Mouse (Mus musculus) small intestine, adult 2 months (tissue): ENCODE data around the gene Fbn1. TPM values are rescaled to one million over a fixed set of nuclear protein-coding genes. Genes with fewer than 3 reads are reported as not detected.

Experiments used
- H3K27ac ChIP-seq: fragments of 200-500 bp; 2 replicates; pipeline ENCODE4 v1.5.1; 2012; ENCODE audit warnings: low read depth, low read length, control low read depth, inconsistent platforms; ENCODE audit not compliant: insufficient read depth
- H3K27me3 ChIP-seq: fragments of 200-500 bp; 2 replicates; pipeline ENCODE4 v1.6.1; 2012; ENCODE audit warnings: mild to moderate bottlenecking, moderate library complexity, low read length, inconsistent platforms; ENCODE audit not compliant: control insufficient read depth, insufficient read depth
- H3K36me3 ChIP-seq: fragments of 200-500 bp; 2 replicates; pipeline ENCODE4 v1.6.1; 2012; ENCODE audit warnings: mild to moderate bottlenecking, low read length, control low read depth, inconsistent platforms; ENCODE audit not compliant: control insufficient read depth, insufficient read depth
- H3K4me1 ChIP-seq: fragments of 200-500 bp; 2 replicates; pipeline ENCODE4 v1.6.1; 2012; ENCODE audit warnings: low read length, inconsistent platforms, mixed read lengths; ENCODE audit not compliant: control insufficient read depth, insufficient read depth, insufficient read length
- H3K4me3 ChIP-seq: fragments of 200-500 bp; 2 replicates; pipeline ENCODE4 v1.5.1; 2012; ENCODE audit warnings: low read depth, mild to moderate bottlenecking, control low read depth, inconsistent platforms, low read length, moderate library complexity
- CTCF ChIP-seq: fragments of 200-500 bp; IDR thresholded peaks from 2 replicates; pipeline ENCODE4 v1.5.1; 2012; ENCODE audit warnings: low read depth, mild to moderate bottlenecking, control low read depth, inconsistent platforms, low read length, moderate library complexity, mixed read lengths; ENCODE audit not compliant: insufficient replicate concordance, insufficient read length; ENCODE audit errors: extremely low read depth
- POLR2A ChIP-seq: fragments of 200-500 bp; IDR thresholded peaks from 2 replicates; pipeline ENCODE4 v1.6.1; 2012; ENCODE audit warnings: low read depth, mild to moderate bottlenecking, control low read depth, inconsistent platforms, low read length, moderate library complexity
- WGBS: fragments of 180-500 bp; shearing (Covaris S2); methylation state at CpG from one replicate; pipeline ENCODE4 v1.1.7; 2018; 5-methylcytosine and 5-hydroxymethylcytosine counted together
- polyA plus RNA-seq: library from polyadenylated mRNA; depleted of rRNA; stranded (reverse); fragments of >200 nt; gene quantifications from 2 replicates; pipeline ENCODE4 v1.2.3, GENCODE M21; 2012

Gene Fbn1
- polyA plus RNA-seq, 1 experiment: 5.1 TPM

DNA sequence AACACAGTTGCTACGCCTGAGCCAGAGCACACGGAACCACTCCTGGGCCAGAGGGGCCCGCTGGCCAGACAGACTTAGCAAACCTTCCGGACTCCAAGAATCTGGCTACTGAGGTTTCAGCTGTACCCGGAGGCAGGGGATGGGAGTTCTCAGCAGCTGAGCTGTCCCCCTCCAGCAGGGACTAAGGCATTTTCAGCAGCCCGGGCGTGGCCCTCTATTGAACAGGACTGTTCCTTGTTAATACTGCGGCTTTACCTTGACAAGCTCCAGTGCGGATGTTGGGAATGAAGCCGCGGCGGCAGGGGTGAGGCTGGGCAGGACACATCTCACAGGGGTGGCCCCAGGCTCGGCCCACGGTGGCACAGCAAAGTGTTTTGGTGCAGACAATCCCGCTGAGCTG, 95.4 kb downstream of the Fbn1 start:
- no peaks in the 10 kb centered on the region for H3K4me1 ChIP-seq
- H3K36me3 ChIP-seq: no peaks in the 10 kb centered on the region
- H3K27me3 ChIP-seq: no peaks in the 10 kb centered on the region
- no peak overlapping the region for H3K4me3 ChIP-seq
- 80% methylated on average over 15 of the region's 15 CpGs for WGBS
- H3K27ac ChIP-seq: no peak overlapping the region
- no peak for TF ChIP-seq POLR2A
- TF ChIP-seq CTCF: no peak

DNA sequence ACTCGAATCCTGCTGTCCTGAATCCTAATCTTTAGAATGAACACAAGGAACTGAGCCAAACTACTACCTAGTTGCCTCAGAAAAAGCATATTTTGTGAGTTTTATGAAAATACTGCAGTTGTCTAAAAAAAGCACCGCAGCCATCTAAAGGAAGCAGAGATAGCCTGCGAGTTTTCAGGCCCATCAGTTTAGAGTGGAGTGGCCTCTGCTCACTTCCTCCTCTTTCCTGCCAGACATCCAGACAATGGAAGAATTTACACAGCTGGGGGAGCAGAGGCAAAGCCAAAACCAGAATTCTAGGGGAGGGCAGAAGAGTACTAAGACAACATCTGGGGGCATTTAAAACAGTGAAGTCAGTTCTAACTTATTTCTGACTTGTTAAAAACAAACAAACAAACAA, 96.0 kb downstream of the Fbn1 start:
- 71% methylated on average over 3 of the region's 3 CpGs for WGBS
- Histone ChIP-seq H3K27ac (no peak overlapping the region), H3K4me3 (no peak overlapping the region), H3K36me3 (no peaks in the 10 kb centered on the region), H3K4me1 (no peaks in the 10 kb centered on the region), H3K27me3 (no peaks in the 10 kb centered on the region)
- no peak for TF ChIP-seq CTCF
- no peak for TF ChIP-seq POLR2A

DNA sequence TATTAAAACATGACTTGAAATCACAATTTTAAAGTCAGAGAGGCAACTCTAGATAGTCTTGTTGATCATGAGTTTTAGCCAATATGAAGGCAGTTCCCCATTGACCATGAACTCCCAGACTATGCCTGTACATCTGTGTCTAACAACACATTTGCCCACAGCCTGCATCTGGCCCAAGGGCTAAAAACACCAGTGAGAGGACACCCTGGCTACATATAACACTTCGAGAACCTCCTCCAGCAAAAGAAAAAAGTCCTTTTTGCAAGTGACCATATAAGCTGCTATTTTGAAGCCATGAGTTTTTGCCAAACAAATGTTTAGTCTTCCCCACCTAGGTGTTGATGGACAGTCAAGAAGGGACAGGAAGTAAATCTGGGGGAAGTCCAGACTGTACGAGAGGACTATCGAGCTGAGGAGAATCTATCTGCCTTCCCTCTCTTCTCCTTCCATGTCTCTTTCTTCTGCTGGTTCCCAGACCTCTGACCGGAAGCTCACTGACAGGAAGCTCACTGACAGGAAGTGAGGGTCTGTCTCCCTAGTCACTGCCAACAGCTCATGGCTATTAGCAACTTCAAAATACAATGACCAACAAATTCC, 103.2 kb downstream of the Fbn1 start:
- Histone ChIP-seq H3K4me3 (no peak overlapping the region), H3K36me3 (no peaks in the 10 kb centered on the region), H3K27me3 (no peaks in the 10 kb centered on the region), H3K27ac (no peak overlapping the region), H3K4me1 (no peaks in the 10 kb centered on the region)
- TF ChIP-seq CTCF (no peak), POLR2A (no peak)
- 76% methylated on average over 4 of the region's 4 CpGs for WGBS

DNA sequence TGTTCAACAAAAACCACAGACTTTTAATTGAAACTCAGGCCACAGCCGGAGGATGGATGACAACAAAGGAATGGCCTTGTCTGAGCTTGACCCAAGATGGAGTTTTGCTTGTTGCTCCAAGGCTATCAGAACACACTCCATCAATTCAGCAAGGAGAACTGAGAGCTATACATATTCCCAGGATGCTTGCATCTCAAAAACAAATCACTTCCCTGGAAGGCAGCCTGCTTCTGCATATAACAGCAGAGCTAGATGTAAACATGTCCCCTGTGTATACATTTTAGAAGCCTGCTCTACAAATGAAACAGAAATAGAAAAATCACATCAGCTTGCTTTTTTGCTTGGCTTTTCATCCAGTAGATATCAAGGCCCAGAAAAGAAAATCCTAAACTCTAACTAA, 105.5 kb downstream of the Fbn1 start:
- Histone ChIP-seq H3K36me3 (no peaks in the 10 kb centered on the region), H3K4me3 (no peak overlapping the region), H3K27me3 (no peaks in the 10 kb centered on the region), H3K27ac (no peak overlapping the region), H3K4me1 (no peaks in the 10 kb centered on the region)
- TF ChIP-seq CTCF (no peak), POLR2A (no peak)
- 79% methylated on average over 1 of the region's 1 CpGs for WGBS

DNA sequence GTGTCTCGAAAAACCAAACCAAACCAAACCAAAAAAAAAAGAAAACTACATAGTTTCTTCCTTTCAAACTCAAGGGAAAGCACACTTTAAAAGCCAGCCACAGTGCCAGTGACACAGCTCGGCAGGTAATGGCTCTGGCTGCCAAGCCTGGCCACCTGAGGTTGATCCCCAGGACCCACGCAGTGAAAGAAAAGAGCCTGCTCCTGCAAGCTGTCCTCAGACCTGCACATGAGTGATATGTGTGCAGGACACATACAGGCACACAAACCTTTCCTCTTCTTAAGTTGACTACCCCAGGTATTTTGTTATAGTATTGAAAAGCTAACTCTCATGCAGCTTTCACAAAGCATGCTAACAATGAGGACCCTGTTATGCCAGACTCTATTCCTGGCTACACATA, 107.7 kb downstream of the Fbn1 start:
- no peak overlapping the region for H3K4me3 ChIP-seq
- no peaks in the 10 kb centered on the region for H3K4me1 ChIP-seq
- H3K27me3 ChIP-seq: no peaks in the 10 kb centered on the region
- 83% methylated on average over 3 of the region's 3 CpGs for WGBS
- TF ChIP-seq POLR2A (no peak), CTCF (no peak)
- H3K27ac ChIP-seq: no peak overlapping the region
- no peaks in the 10 kb centered on the region for H3K36me3 ChIP-seq

DNA sequence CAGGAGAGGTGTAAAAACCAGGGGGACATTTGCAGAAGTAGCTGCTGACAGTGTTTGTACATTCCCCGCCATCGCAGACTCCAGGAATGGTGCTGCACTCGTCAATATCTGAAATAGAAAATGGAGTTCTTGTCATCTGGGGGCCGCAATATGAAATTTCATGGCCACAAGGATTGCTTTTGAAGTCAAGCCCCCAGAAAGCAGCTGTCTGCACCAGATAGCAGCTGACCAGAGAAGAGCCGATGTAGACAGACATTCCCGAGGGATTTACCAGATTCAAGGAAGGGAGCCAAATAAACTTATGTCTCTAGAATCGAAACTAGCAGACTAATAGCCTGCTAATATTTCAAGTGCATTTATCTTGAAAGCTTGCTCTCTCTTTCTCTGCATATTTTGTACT, 110.0 kb downstream of the Fbn1 start:
- TF ChIP-seq POLR2A (no peak), CTCF (no peak)
- Histone ChIP-seq H3K4me1 (no peaks in the 10 kb centered on the region), H3K27ac (no peak overlapping the region), H3K36me3 (no peaks in the 10 kb centered on the region), H3K27me3 (no peaks in the 10 kb centered on the region), H3K4me3 (no peak overlapping the region)
- 82% methylated on average over 7 of the region's 7 CpGs for WGBS

DNA sequence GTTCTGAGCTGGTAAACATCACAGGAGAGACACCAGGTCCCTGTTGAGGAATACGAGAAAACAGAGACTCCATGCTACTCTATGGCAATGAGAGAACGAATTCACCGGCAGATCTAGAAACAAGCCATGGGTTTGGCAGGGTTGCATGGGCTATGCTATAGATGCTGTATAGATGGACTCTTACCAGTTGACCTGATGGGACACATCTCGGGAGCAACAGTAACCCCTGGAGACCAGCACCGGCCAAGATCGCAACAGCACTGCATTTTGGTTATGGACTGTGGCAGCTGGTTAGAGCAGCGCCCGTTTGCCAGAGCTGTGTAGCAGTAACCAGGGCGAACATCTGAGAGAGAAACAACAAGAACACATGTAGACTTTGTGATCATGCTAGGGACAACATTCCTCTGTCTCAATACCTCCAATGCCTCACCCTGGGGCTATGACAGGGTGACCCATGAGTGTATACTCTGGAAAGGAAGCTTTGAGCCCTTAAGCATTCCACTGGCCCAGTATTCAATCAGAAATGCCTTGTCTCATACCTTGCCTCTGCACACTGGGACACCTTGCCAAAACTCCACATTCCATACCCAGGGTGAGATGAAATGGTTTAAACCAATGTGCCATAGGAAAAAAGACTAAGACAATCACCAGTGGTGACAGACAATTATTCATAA, 113.2 kb downstream of the Fbn1 start:
- Histone ChIP-seq H3K27ac (no peak overlapping the region), H3K36me3 (no peaks in the 10 kb centered on the region), H3K4me1 (no peaks in the 10 kb centered on the region), H3K4me3 (no peak overlapping the region), H3K27me3 (no peaks in the 10 kb centered on the region)
- TF ChIP-seq POLR2A (no peak), CTCF (no peak)
- 89% methylated on average over 9 of the region's 9 CpGs for WGBS
